Mouse (Mus musculus) embryonic stem cell, embryonic (primary cell): ENCODE measurements around the gene Nasp.
"Not testable (repeated sequence)": the region's sequence is repeated elsewhere in the genome, so short reads cannot be mapped to it uniquely, and the experiment has no call there.

Experiments used
- CTCF ChIA-PET, 4 experiments: fragments of 300-600 bp in 2 of 4; fragments of 350-600 bp in 2 of 4; sonication (Branson Sonifier 250); formaldehyde crosslinking; loops; one replicate each; lab custom pipeline; 2022; ENCODE audit warnings: inconsistent platforms in 2 of 4; lab: Charles Lee
- POLR2A ChIA-PET, 4 experiments: fragments of 300-600 bp in 2 of 4; fragments of 350-600 bp in 2 of 4; sonication (Branson Sonifier 250); formaldehyde crosslinking; loops; one replicate each; lab custom pipeline; 2022; ENCODE audit warnings: antibody characterized with exemption in 4 of 4, inconsistent platforms in 1 of 4; lab: Charles Lee

Nasp gene

DNA sequence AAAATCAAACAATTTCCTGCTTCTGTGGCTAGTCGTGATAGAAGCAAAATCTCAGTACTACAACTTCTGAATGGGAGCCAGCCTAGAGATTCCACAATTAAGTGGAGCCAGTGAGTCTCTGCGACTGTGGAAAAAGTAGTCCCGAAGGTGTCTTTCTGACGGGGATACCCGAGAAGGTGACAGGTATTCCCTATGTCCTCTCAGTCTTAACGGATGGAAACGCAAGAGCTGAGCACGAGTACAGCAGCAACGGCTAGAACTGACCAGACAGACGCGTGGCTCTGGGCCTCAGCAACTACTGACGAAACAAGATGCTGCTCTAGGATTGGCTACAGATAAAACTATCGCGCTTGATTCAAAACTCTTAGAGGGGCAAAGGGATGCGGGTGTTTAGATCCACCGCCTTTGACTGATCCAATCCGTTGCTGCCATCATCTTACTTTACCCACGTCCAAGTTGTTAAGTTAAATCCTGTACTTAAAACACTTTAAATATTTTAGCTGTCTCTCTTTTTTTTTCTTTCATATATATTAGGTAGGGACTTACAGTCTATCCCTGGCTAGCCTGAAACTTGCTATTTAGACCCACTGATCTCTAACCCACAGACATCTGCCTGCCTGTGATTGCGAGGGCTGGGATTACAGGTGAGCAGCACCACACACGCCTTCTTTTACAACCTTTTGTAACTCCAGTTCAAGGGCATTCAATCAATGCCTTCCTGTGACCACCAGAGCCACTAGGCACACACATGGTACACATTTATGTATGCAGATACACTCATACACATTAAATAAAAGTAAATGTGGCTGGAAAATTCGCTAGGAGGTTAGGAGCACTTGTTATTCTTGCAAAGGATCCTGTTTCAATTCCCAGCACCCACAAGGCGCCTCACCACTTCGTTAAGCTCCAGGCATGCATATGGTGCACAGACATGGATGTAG, at the start of gene Nasp:
Nasp (minus strand) TSS at position 220 of the 941 bp plus-strand sequence.
- POLR2A ChIA-PET = interaction anchor here (0.7 to 27.0 kb wide), 57 partner anchors 8 to 1526 kb away, joined by 3 to 849 read pairs (median 5); partner anchors contain the start of genes Akr1a1 (in 3 of the 4), Gpbp1l1 (in 3 of the 4), Prdx1 (in 3 of the 4) and Tmem69 (in 2 of the 4)
- CTCF ChIA-PET = interaction anchor here (0.6 to 1.8 kb wide), 6 partner anchors 16 to 64 kb away, joined by 3 to 4 read pairs (median 3); no protein-coding TSS in a partner anchor

DNA sequence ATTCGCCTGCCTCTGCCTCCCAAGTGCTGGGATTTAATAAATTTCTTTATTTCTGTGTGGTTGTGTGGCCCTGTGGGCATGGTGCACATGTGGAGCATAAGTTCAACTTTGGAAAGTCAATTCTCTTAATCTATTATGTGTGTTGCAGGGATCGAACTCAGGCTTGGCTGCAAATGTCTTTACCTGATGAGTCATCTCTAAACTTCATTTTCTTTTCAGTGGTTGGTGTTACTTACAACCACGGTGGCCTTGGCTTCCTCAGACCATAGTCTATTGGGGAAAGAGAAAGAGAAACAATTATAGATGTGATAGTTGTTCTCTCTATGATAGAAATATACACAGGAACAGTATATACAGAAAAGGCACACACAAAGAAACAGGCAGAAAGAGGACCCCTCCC, 48.3 kb upstream of the Nasp start:
- CTCF ChIA-PET = interaction anchor here in 1 of 4 experiments (1.0 kb wide), 1 partner anchor 15 kb away, joined by 3 read pairs; no protein-coding TSS in a partner anchor
- POLR2A ChIA-PET = interaction anchor here in 3 of 4 experiments (0.7 to 2.4 kb wide), 6 partner anchors 9 to 588 kb away, joined by 3 to 26 read pairs (median 4); partner anchors contain the start of genes Prdx1 (in 3 of the 3) and Nasp (in 1 of the 3)

DNA sequence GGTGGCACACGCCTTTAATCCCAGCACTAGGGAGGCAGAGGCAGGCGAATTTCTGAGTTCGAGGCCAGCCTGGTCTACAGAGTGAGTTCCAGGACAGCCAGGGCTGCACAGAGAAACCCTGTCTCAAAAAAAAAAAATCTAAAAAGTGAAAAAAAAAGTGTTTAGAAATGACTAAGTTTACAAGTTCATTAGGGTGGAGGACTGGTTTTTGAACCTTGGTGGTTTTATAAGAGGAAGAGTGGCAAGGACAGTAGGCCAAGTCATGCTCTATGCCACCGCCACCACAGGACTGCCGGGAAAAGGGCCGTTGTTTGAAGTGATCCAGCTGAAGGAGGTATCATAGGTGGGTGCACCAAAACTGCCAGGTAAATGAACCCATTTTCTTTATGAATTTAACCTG, 47.0 kb upstream of the Nasp start:
- CTCF ChIA-PET = not testable (repeated sequence)
- POLR2A ChIA-PET = interaction anchor here in 2 of 4 experiments (0.5 to 6.2 kb wide), 9 partner anchors 9 to 49 kb away, joined by 3 to 73 read pairs (median 5); partner anchors contain the start of gene Prdx1 (in 2 of the 2)

DNA sequence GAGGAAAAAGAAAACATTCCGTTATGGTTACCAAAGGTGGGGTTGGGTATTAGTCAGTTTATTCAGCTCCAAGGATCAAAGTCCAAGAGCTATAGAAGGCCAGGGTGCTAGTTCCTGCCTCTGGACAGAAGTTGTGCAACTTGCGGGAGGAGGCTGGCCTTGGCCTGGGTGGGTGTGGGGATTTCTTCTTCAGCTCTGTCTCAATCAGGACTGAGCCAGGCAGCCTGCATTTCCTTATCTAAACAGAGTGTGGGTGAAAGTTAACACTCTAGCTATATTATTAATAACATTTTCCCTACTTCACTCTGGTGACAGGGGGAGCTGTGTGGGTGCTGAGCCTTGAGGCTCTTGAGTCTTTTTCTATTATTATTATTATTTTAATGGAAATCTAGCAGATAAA, 45.0 kb upstream of the Nasp start:
- CTCF ChIA-PET = interaction anchor here in 1 of 4 experiments (0.8 kb wide), 2 partner anchors 11 to 28 kb away, joined by 4 to 5 read pairs; no protein-coding TSS in a partner anchor
- POLR2A ChIA-PET = interaction anchor here (0.7 to 6.2 kb wide), 8 partner anchors 11 to 28 kb away, joined by 3 to 73 read pairs (median 6); partner anchors contain the start of genes Prdx1 (in 4 of the 4) and Akr1a1 (in 1 of the 4)

DNA sequence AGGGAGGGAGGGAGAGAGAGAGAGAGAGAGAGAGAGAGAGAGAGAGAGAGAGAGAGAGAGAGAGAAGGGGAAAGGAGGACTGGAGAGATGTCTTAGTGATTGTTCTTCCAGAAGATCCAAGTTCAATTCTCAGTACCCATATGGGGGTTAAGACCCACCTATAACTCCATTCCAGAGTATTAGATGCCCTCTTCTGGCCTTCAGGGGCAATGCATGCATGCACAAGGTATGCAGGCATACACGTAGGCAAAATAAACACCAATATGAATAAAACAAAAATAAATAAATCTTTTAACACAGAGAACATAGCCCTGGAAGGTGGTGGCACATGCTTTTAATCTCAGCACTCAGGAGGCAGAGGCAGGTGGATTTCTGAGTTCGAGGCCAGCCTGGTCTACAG, 41.5 kb upstream of the Nasp start:
- POLR2A ChIA-PET = interaction anchor here in 1 of 4 experiments (1.7 kb wide), 1 partner anchor 16 kb away, joined by 6 read pairs; the partner anchor contains the start of gene Prdx1
- CTCF ChIA-PET = no interaction called here

DNA sequence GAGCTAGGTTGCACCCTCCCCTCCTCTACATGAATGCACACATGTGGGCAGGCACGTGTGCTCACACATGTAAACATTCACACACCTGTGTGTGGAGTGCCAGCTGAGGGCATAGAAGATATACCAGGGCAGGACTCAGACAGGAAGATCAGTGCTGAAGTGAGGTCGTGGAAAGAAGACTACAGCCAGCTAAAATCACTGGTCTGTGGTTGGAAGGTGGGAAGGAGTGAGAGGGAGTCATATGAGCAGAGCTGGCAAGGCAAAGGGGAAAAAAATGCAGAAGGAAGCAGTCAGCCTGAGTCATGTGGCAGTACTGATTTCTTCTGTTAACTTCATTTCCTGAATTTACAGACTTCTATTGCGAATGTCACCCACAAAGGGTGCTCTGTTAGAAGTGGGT, 40.4 kb upstream of the Nasp start:
- CTCF ChIA-PET = interaction anchor here in 1 of 4 experiments (1.3 kb wide), 1 partner anchor 16 kb away, joined by 5 read pairs; the partner anchor contains the start of gene Akr1a1
- POLR2A ChIA-PET = interaction anchor here in 2 of 4 experiments (1.2 to 1.7 kb wide), 3 partner anchors 17 to 40 kb away, joined by 4 to 6 read pairs (median 6); partner anchors contain the start of genes Prdx1 (in 2 of the 2) and Nasp (in 1 of the 2)

DNA sequence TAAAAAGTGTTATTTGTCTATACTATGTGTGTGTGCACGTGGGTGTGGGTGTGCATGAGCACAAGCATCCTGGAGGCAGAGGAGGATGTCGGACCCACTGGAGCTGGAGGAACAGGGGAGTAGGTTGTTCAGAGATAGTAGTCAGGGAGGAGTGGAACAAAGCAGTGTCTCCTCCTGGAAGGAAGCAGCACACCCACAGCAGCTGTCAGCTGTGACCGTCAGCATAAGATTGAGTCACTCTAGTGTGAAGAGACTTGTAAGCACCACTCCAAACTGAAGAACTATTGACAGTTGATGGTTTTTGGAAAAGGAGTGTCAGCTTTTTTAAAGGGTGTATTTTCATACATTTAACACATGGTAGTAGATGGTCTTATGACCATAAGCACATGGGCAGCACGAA, 38.9 kb upstream of the Nasp start:
- POLR2A ChIA-PET = interaction anchor here in 3 of 4 experiments (0.6 to 18.6 kb wide), 5 partner anchors 10 to 508 kb away, joined by 3 to 320 read pairs (median 5); partner anchors contain the start of gene Prdx1 (in 1 of the 3)

DNA sequence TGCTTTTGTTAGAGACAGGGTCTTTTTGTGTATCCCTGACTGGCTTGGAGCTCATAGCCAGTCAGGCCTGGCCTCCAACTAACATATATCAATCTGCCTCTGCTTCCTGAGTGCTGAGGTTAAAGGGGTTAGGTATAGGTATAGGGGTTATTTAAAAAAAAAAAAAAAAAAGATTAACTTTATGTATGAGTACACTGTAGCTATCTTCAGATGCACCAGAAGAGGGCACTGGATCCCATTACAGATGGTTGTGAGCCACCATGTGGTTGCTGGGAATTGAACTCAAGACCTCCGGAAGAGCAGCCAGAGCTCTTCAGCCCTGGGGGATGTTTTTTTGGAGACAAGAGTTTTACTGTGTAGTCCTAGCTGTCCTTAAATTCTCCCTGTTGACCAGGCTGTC, 34.3 kb upstream of the Nasp start:
- CTCF ChIA-PET = interaction anchor here (0.6 to 1.8 kb wide), 23 partner anchors 9 to 1973 kb away, joined by 3 to 12 read pairs (median 4); partner anchors contain the start of genes Akr1a1 (in 2 of the 4), Nasp (in 1 of the 4) and Prdx1 (in 1 of the 4)
- POLR2A ChIA-PET = interaction anchor here (0.6 to 28.6 kb wide), 25 partner anchors 11 to 881 kb away, joined by 3 to 786 read pairs (median 3); partner anchors contain the start of genes Prdx1 (in 3 of the 4), Akr1a1 (in 2 of the 4), Tesk2 (in 2 of the 4) and Gpbp1l1 (in 1 of the 4)

More for the DNA sequence above, 38.9 kb upstream of the Nasp start:
- CTCF ChIA-PET = interaction anchor here in 2 of 4 experiments (0.6 to 1.1 kb wide), 2 partner anchors 19 to 88 kb away, joined by 3 to 4 read pairs; partner anchors contain the start of gene Prdx1 (in 1 of the 2)

DNA sequence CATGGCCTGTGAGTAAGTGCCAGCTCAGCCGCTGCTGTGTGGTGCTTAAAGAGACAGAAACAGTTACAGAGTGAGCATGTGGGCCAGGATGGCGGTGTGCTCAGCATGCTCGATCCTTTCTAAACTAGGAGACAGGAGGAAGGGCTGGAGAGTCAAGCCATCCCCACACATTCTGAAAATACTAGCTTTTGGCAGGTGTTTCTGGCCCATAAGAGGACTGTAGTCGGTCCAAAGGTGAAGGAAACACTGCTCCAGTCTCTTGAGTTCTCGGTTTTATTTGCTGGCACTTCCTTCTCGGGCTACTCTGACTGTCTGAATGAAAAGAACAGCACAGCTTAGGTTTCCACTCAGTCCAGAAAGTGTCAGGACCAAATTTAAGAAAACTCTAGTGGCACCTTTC, 33.1 kb upstream of the Nasp start:
- POLR2A ChIA-PET = interaction anchor here (0.6 to 28.6 kb wide), 18 partner anchors 9 to 495 kb away, joined by 3 to 786 read pairs (median 5); partner anchors contain the start of genes Prdx1 (in 4 of the 4), Akr1a1 (in 3 of the 4), Gpbp1l1 (in 2 of the 4) and Nasp (in 1 of the 4)

DNA sequence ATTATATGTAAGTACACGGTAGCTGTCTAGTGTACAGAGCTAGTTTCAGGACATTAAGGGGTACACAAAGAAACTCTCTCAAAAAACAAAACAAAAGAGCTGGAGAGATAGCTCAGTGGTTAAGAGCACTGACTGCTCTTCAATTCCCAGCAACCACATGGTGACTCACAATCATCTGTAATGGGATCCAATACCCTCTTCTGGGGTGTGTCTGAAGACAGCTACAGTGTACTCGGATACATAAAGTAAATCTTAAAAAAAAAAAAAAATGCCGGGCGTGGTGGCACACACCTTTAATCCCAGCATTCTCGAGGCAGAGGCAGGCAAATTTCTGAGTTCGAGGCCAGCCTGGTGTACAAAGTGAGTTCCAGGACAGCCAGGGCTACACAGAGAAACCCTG, 32.2 kb upstream of the Nasp start:
- ChIA-PET POLR2A (interaction anchor here (0.7 to 28.6 kb wide), 12 partner anchors 8 to 578 kb away, joined by 3 to 786 read pairs (median 13); partner anchors contain the start of genes Prdx1 (in 4 of the 4), Akr1a1 (in 3 of the 4) and Nasp (in 1 of the 4)), CTCF (interaction anchor here in 1 of 4 experiments (2.7 kb wide), 1 partner anchor 15 kb away, joined by 18 read pairs; no protein-coding TSS in a partner anchor)

More for the DNA sequence above, 33.1 kb upstream of the Nasp start:
- CTCF ChIA-PET = interaction anchor here in 3 of 4 experiments (0.5 to 1.5 kb wide), 5 partner anchors 9 to 32 kb away, joined by 3 read pairs; partner anchors contain the start of gene Akr1a1 (in 1 of the 3)

DNA sequence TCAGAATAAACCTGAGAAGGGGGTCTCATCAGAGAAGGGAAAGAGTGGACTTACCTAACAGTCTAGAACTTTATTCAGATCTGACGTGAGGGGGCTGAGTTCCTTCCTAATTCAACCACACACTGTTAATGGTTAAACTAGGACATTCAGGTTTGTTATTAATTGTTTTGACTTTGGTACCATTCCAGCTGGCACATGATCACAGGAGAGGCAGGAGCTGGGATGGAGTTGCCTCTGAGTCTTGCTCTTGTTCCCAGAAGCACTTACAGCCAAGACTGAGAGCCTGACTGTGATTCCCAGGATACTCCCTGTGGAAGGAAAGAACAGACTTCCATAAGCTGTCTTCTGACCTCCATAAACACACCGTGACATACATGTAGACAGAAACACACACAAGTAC, 31.7 kb upstream of the Nasp start:
- POLR2A ChIA-PET = interaction anchor here (0.7 to 28.6 kb wide), 12 partner anchors 8 to 578 kb away, joined by 3 to 786 read pairs (median 10); partner anchors contain the start of genes Akr1a1 (in 3 of the 4), Prdx1 (in 3 of the 4), Gpbp1l1 (in 1 of the 4) and Nasp (in 1 of the 4)
- CTCF ChIA-PET = interaction anchor here in 1 of 4 experiments (2.7 kb wide), 1 partner anchor 15 kb away, joined by 18 read pairs; no protein-coding TSS in a partner anchor

DNA sequence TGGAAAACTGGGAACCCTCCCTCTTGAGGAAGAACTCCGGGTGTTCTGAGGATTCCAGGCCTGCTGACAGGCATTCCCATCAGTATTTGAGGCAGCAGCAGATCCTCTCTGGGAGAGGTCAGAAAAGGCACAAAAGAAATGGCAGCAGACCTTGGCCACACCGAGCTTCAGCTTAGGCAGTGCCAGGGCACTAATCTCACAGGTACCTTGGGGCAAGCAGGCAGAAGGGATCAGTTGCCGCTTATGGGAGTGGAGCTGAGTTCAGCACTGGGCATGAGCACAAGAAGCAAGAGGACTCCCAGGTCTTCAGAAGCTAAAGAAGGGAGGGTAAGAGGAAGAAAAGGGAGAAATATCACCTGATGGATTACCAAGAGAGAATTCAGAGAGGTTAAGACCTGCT, 30.2 kb upstream of the Nasp start:
- CTCF ChIA-PET = interaction anchor here in 2 of 4 experiments (1.1 to 2.7 kb wide), 3 partner anchors 13 to 131 kb away, joined by 3 to 18 read pairs (median 5); no protein-coding TSS in a partner anchor
- POLR2A ChIA-PET = interaction anchor here (0.6 to 28.6 kb wide), 18 partner anchors 9 to 782 kb away, joined by 3 to 786 read pairs (median 4); partner anchors contain the start of genes Prdx1 (in 4 of the 4), Akr1a1 (in 1 of the 4), Ccdc163 (in 1 of the 4) and Gpbp1l1 (in 1 of the 4)

DNA sequence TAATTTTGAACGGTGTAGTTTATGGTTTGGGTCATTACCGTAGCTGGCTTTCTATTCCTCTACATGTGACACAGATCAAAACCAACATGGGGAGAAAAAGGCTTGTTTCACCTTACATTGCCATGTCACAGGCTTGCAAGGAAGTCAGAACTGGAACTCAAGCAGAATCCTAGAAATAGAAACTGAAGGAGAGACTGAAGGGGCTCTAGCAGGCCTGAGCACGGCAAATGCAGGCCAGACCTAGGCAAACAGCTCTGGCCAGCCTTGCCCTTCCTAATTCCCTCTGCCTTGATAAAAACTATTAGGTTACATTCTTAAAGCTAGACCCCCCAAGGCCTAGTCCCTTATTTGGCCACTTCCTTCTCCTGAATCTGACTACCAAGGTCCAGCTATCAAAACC, 27.9 kb upstream of the Nasp start:
- POLR2A ChIA-PET = interaction anchor here (0.7 to 28.6 kb wide), 20 partner anchors 8 to 435 kb away, joined by 3 to 786 read pairs (median 4); partner anchors contain the start of genes Prdx1 (in 4 of the 4), Gpbp1l1 (in 2 of the 4), Nasp (in 2 of the 4) and Akr1a1 (in 1 of the 4)
- CTCF ChIA-PET = interaction anchor here in 3 of 4 experiments (0.5 to 2.1 kb wide), 4 partner anchors 8 to 1119 kb away, joined by 3 to 7 read pairs (median 4); no protein-coding TSS in a partner anchor

DNA sequence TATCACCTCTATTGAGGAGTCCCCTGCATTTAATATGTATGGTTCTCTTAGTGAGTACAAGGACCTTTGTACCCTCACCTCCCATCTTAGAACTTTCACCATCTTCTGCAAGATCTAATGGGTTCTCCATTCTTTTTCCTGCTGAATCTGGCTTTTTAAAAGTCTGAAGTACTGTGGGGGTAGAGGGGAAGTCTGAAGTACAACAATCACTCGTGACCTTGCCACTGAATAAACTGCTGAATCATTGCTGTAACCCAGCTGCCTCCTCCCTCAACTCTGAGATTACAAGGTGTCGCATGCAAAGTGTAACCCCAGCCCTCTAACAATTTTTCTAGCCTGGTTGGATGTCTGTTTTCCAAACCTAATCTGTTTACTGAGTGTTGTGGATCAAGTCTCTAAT, 27.4 kb upstream of the Nasp start:
- POLR2A ChIA-PET = interaction anchor here in 3 of 4 experiments (0.6 to 28.6 kb wide), 15 partner anchors 8 to 98 kb away, joined by 3 to 786 read pairs (median 5); partner anchors contain the start of genes Prdx1 (in 3 of the 3), Gpbp1l1 (in 2 of the 3), Nasp (in 2 of the 3) and Akr1a1 (in 1 of the 3)
- CTCF ChIA-PET = interaction anchor here in 3 of 4 experiments (0.5 to 2.1 kb wide), 4 partner anchors 8 to 1119 kb away, joined by 3 to 7 read pairs (median 4); no protein-coding TSS in a partner anchor

DNA sequence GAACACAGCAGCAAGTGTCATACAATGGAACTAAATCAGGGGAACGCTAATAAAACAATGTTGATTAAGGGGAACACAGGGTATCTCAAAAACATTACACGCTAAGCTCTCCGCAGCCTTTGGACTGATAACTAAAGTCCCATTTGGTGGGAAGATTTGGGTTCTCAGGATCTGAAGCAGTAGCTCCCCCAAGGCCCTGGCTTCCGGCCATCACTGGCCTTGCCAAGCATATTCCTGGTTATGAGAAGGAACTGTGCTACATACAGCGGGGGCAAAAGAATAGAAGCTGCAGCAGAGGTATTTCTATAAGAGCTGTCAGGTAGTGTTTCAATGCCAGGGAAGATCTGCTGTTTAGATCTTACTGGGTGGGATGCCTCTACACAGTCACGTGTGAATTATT, 25.5 kb upstream of the Nasp start:
- CTCF ChIA-PET = interaction anchor here in 2 of 4 experiments (0.9 to 1.3 kb wide), 2 partner anchors 9 kb away, joined by 3 read pairs; no protein-coding TSS in a partner anchor
- POLR2A ChIA-PET = interaction anchor here in 3 of 4 experiments (0.9 to 28.6 kb wide), 12 partner anchors 6 to 79 kb away, joined by 3 to 786 read pairs (median 30); partner anchors contain the start of genes Prdx1 (in 3 of the 3) and Nasp (in 2 of the 3)

DNA sequence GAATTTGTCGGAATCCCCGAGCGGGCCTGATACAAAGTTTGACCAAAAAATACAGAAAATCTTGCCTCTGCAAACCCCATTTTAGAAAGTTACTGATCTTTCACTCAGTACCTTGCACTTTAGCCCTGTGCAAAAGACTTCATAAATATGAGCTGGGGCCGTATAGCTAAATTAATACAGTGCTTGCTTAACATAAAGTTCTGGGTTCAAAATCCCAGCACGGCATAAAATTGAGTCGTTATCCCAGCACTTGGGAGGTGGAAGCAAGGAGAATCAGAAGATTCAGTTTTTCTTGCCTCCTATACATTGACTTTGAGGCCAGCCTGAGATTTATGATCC, 24.0 kb upstream of the Nasp start:
- POLR2A ChIA-PET = interaction anchor here in 3 of 4 experiments (0.6 to 28.6 kb wide), 54 partner anchors 8 to 528 kb away, joined by 3 to 786 read pairs (median 5); partner anchors contain the start of genes Gpbp1l1 (in 3 of the 3), Nasp (in 3 of the 3), Prdx1 (in 3 of the 3) and Ccdc163 (in 2 of the 3)
- CTCF ChIA-PET = interaction anchor here in 3 of 4 experiments (0.7 to 1.5 kb wide), 5 partner anchors 10 to 171 kb away, joined by 3 to 5 read pairs (median 3); no protein-coding TSS in a partner anchor
